9 mouse cellular contexts compared by ENCODE assay signal in genomic region chr7:19802995-19803394, GRCm38 (mm10). TPM values are rescaled to one million over a fixed set of nuclear protein-coding genes. Genes with fewer than 3 reads are reported as not detected.
DNase-seq lines count a peak whose midpoint lies in the region; ATAC-seq and TF ChIP-seq lines count a peak whose summit lies in the region.
"Had no signal": no experiment of that assay in that cellular context is flagged by ENCODE, and none has a peak within 500 bp of the region (broad histone marks: within the 10 kb centered on the region; RNA-seq: fewer than 3 reads in every experiment).

No protein-coding gene starts in this region.

- H3K9me3 ChIP-seq in heart, embryonic 10.5 days = 0 out of 2 replicates have a peak, but pooled peaks cover 6% of the 10 kb centered on the region
- H3K9me3 ChIP-seq: limb, embryonic 15.5 days had no signal

- ATAC-seq in monocyte, adult 5-6 weeks (replicated peaks; ENCODE audit: insufficient number of reproducible peaks, low FRiP score, low TSS enrichment, poor library complexity, severe bottlenecking) = peak; percentile 74; the same call in 1 of the 2 replicates

- WGBS in heart, adult 2 months = 21% methylated on average over 7 of the region's 7 CpGs
- WGBS in heart, embryonic 10.5 days = 26% methylated on average over 6 of the region's 7 CpGs

- H3K9ac ChIP-seq in heart, adult 2 months (ENCODE audit: low read depth, low read length) = no peak overlapping the region
- H3K9ac ChIP-seq: limb, embryonic 15.5 days had no signal

- peaks cover 1% of the 10 kb centered on the region; the same call in 1 of the 2 replicates for H3K4me1 ChIP-seq in heart, adult 2 months (ENCODE audit: control insufficient read depth, insufficient read depth, low read length)
- no peaks in the 10 kb centered on the region for H3K4me1 ChIP-seq in heart, embryonic 10.5 days
- H3K4me1 ChIP-seq: limb, embryonic 15.5 days had no signal

- TF ChIP-seq POLR2A in heart, adult 2 months (IDR thresholded peaks at IDR 0.05; ENCODE audit: insufficient read depth, low read depth, low read length) = no peak

- no peaks in the 10 kb centered on the region for H3K27me3 ChIP-seq in heart, adult 2 months (ENCODE audit: control insufficient read depth, insufficient read depth, low read length)
- H3K27me3 ChIP-seq in heart, embryonic 10.5 days (ENCODE audit: insufficient read depth, poor library complexity, severe bottlenecking) = peaks cover 3% of the 10 kb centered on the region; the same call in 1 of the 2 replicates

- H3K36me3 ChIP-seq in heart, adult 2 months (ENCODE audit: control insufficient read depth, insufficient read depth, low read length) = no peaks in the 10 kb centered on the region
- no peaks in the 10 kb centered on the region for H3K36me3 ChIP-seq in heart, embryonic 10.5 days
- H3K36me3 ChIP-seq: limb, embryonic 15.5 days had no signal

- intact Hi-C loops in heart, adult 2 months (cut with DNase I) = loop anchor here (1.0 to 10.0 kb wide), 3 partner anchors 40 to 142 kb away; no protein-coding TSS in a partner anchor
- intact Hi-C loops in left cerebral cortex, postnatal 36 days (cut with DNase I) = loop anchor here (1.0 kb wide), 1 partner anchor 45 kb away; no protein-coding TSS in a partner anchor

- no peak overlapping the region for H3K4me3 ChIP-seq in heart, adult 2 months
- H3K4me3 ChIP-seq in heart, embryonic 10.5 days = no peak overlapping the region
- H3K4me3 ChIP-seq: limb, embryonic 15.5 days had no signal

- no peak overlapping the region for H3K27ac ChIP-seq in heart, adult 2 months
- H3K27ac ChIP-seq in heart, embryonic 10.5 days = no peak overlapping the region
- H3K27ac ChIP-seq: limb, embryonic 15.5 days had no signal

- TF ChIP-seq EP300 in heart, adult 2 months (IDR thresholded peaks at IDR 0.05; ENCODE audit: insufficient read depth, low read depth, low read length) = peak; percentile 91

- DNase-seq in heart, adult 2 months = peak; percentile 66 to 86
- no peak for DNase-seq in heart, embryonic 10.5 days (ENCODE audit: low spot score)
- DNase-seq in ES-CJ7 (ENCODE audit: low read depth, low spot score) = peak; percentile 58
- peak; percentile 58 to 66 for DNase-seq in cerebellum, postnatal 36 days
- DNase-seq in heart, postnatal 4 days = peak; percentile 87
- peak; percentile 40 to 55 for DNase-seq in left cerebral cortex, postnatal 36 days (ENCODE audit: low spot score in 2 of 2)
- DNase-seq in thymus, postnatal 0 days (ENCODE audit: low spot score) = peak; percentile 71

- peak; percentile 70 for TF ChIP-seq CTCF in heart, adult 2 months (IDR thresholded peaks at IDR 0.05)

- no peaks in the 10 kb centered on the region for H3K79me2 ChIP-seq in heart, adult 2 months (replicated peaks; ENCODE audit: control insufficient read depth, insufficient read depth, low read length)

RNA-seq across cellular contexts. Expression of gene Cblc, which starts 6.4 kb away (rescaled TPM):
- total RNA-seq in heart, adult 2 months (2021) = under 1 TPM; 0.63 to 0.77 TPM
- 0.41 and 1.2 TPM in 2 replicates for polyA plus RNA-seq in heart, adult 2 months (2012; rRNA removed)
- polyA plus RNA-seq in heart, embryonic 10.5 days (2016; fragmentation: Nextera tagmentation; extraction: Ambion mirVana) = 1.1 and 1.2 TPM in 2 replicates
- total RNA-seq in heart, postnatal 4 days (2021) = not detected
- not detected for total RNA-seq in left cerebral cortex, postnatal 36 days (2021)
- total RNA-seq in monocyte, adult 5-6 weeks (2017) = not detected in 3 replicates
- polyA plus RNA-seq in thymus, postnatal 0 days (2015; fragmentation: Nextera tagmentation; extraction: Ambion mirVana) = 2.6 and 4.2 TPM in 2 replicates

RNA-seq across cellular contexts. Expression of gene Bcl3, which starts 19.6 kb away (rescaled TPM):
- 1 to 10 TPM; 3.5 to 6.1 TPM for total RNA-seq in heart, adult 2 months (2021)
- polyA plus RNA-seq in heart, adult 2 months (2012; rRNA removed) = 11.9 and 14.0 TPM in 2 replicates
- polyA plus RNA-seq in heart, embryonic 10.5 days (2016; fragmentation: Nextera tagmentation; extraction: Ambion mirVana) = 1.3 and 2.7 TPM in 2 replicates
- 1 to 10 TPM; 4.0 TPM for total RNA-seq in heart, postnatal 4 days (2021)
- total RNA-seq in left cerebral cortex, postnatal 36 days (2021) = under 1 TPM; 0.27 to 0.32 TPM
- 13.7 to 16.6 TPM (median 13.9 TPM) in 3 replicates for total RNA-seq in monocyte, adult 5-6 weeks (2017)
- 9.5 and 13.1 TPM in 2 replicates for polyA plus RNA-seq in thymus, postnatal 0 days (2015; fragmentation: Nextera tagmentation; extraction: Ambion mirVana)

RNA-seq across cellular contexts. Expression of gene Bcam, which starts 32.2 kb away (rescaled TPM):
- 100 to 1,000 TPM; 190 to 214 TPM for total RNA-seq in heart, adult 2 months (2021)
- polyA plus RNA-seq in heart, adult 2 months (2012; rRNA removed) = 240 and 262 TPM in 2 replicates
- polyA plus RNA-seq in heart, embryonic 10.5 days (2016; fragmentation: Nextera tagmentation; extraction: Ambion mirVana) = 140 and 193 TPM in 2 replicates
- total RNA-seq in heart, postnatal 4 days (2021) = 100 to 1,000 TPM; 263 to 285 TPM
- total RNA-seq in left cerebral cortex, postnatal 36 days (2021) = 10 to 100 TPM; 12.2 to 13.1 TPM
- total RNA-seq in monocyte, adult 5-6 weeks (2017) = not detected in 3 replicates
- 29.7 and 30.9 TPM in 2 replicates for polyA plus RNA-seq in thymus, postnatal 0 days (2015; fragmentation: Nextera tagmentation; extraction: Ambion mirVana)

RNA-seq across cellular contexts. Expression of gene Gm19345, which starts 48.8 kb away (rescaled TPM):
- total RNA-seq in heart, adult 2 months (2021) = not detected
- not detected in 2 replicates for polyA plus RNA-seq in heart, adult 2 months (2012; rRNA removed)
- not detected in 2 replicates for polyA plus RNA-seq in heart, embryonic 10.5 days (2016; fragmentation: Nextera tagmentation; extraction: Ambion mirVana)
- total RNA-seq in heart, postnatal 4 days (2021) = not detected
- 1 to 10 TPM; 1.2 to 2.1 TPM for total RNA-seq in left cerebral cortex, postnatal 36 days (2021)
- total RNA-seq in monocyte, adult 5-6 weeks (2017) = not detected in 3 replicates
- polyA plus RNA-seq in thymus, postnatal 0 days (2015; fragmentation: Nextera tagmentation; extraction: Ambion mirVana) = not detected in 2 replicates
- polyA plus RNA-seq: limb, embryonic 15.5 days had no signal

RNA-seq across cellular contexts. Expression of gene Nectin2, which starts 52.7 kb away (rescaled TPM):
- total RNA-seq in heart, adult 2 months (2021) = 10 to 100 TPM; 30.2 to 41.4 TPM
- polyA plus RNA-seq in heart, adult 2 months (2012; rRNA removed) = 29.4 and 30.7 TPM in 2 replicates
- polyA plus RNA-seq in heart, embryonic 10.5 days (2016; fragmentation: Nextera tagmentation; extraction: Ambion mirVana) = 130 and 138 TPM in 2 replicates
- 10 to 100 TPM; 41.7 to 45.4 TPM for total RNA-seq in heart, postnatal 4 days (2021)
- total RNA-seq in left cerebral cortex, postnatal 36 days (2021) = 1 to 10 TPM; 7.2 to 9.3 TPM
- total RNA-seq in monocyte, adult 5-6 weeks (2017) = not detected in 3 replicates
- polyA plus RNA-seq in thymus, postnatal 0 days (2015; fragmentation: Nextera tagmentation; extraction: Ambion mirVana) = 7.0 and 7.1 TPM in 2 replicates

Comparison
In these comparisons a context has a peak if more than half of its experiments do, and no peak if none do; other contexts are left out.
1. RNA of gene Bcam, which starts 32.2 kb away (total RNA-seq): 263 to 285 TPM in heart, postnatal 4 days and 190 to 214 TPM in heart, adult 2 months; 12.2 to 13.1 TPM in left cerebral cortex, postnatal 36 days and not detected in monocyte, adult 5-6 weeks; every median in the first group is over 10 times any median in the second.